Mouse (Mus musculus) cerebellum, adult 2 months (tissue): Measurements from ENCODE around the gene Map6.

ENCODE experiments used
- CTCF ChIP-seq: fragments of 200-500 bp; IDR thresholded peaks from 2 replicates; pipeline ENCODE4 v1.5.1; 2011; ENCODE audit warnings: low read depth, mild to moderate bottlenecking, control low read depth, low read length, moderate library complexity, borderline replicate concordance; ENCODE audit not compliant: insufficient read depth
- POLR2A ChIP-seq: fragments of 200-500 bp; IDR thresholded peaks from 2 replicates; pipeline ENCODE4 v1.6.1; 2011; ENCODE audit warnings: low read length, control low read depth, borderline replicate concordance; ENCODE audit not compliant: insufficient read depth

- no peak for TF ChIP-seq CTCF
- no peak for TF ChIP-seq POLR2A
Measured at GRCm38 (mm10) chr7:99228825-99229224, 38.4 kb upstream of the Map6 start.
